Mouse (Mus musculus) midbrain, embryonic 14.5 days (tissue): Measurements from ENCODE around the gene Islr. TPM values are rescaled to one million over a fixed set of nuclear protein-coding genes. Genes with fewer than 3 reads are reported as not detected.

Experiments used
- ATAC-seq: fragments of 200-750 bp; cut with Nextera tagmentation; 2 replicates; pipeline ENCODE4 v1.8.0; 2017; ENCODE audit warnings: moderate number of reproducible peaks, moderate library complexity; ENCODE audit not compliant: low FRiP score, low TSS enrichment
- DNase-seq: peaks from one replicate; pipeline ENCODE4 v3.0.0-alpha.2; 2015
- H3K27ac ChIP-seq: fragments of 300-500 bp; sonication (generic); replicated peaks from 2 replicates; pipeline ENCODE4 v1.5.1; 2014; ENCODE audit warnings: mild to moderate bottlenecking, low read depth, low read length, moderate library complexity
- H3K27me3 ChIP-seq: fragments of 300-500 bp; sonication (generic); 2 replicates; pipeline ENCODE4 v1.6.1; 2014; ENCODE audit warnings: low read length, control low read depth, mixed read lengths; ENCODE audit not compliant: control insufficient read depth, insufficient read depth
- H3K36me3 ChIP-seq: fragments of 300-500 bp; sonication (generic); 2 replicates; pipeline ENCODE4 v1.6.1; 2014; ENCODE audit warnings: low read length, control low read depth; ENCODE audit not compliant: control insufficient read depth, insufficient read depth
- H3K4me1 ChIP-seq: fragments of 300-500 bp; sonication (generic); 2 replicates; pipeline ENCODE4 v1.6.1; 2014; ENCODE audit warnings: mild to moderate bottlenecking, antibody characterized with exemption, low read length, control low read depth; ENCODE audit not compliant: control insufficient read depth, insufficient read depth
- H3K4me2 ChIP-seq: fragments of 300-500 bp; sonication (generic); 2 replicates; pipeline ENCODE4 v1.6.1; 2014; ENCODE audit warnings: mild to moderate bottlenecking, low read length, moderate library complexity
- H3K4me3 ChIP-seq: fragments of 300-500 bp; sonication (generic); replicated peaks from 2 replicates; pipeline ENCODE4 v1.5.1; 2014; ENCODE audit warnings: low read depth, low read length
- H3K9ac ChIP-seq: fragments of 300-500 bp; sonication (generic); replicated peaks from 2 replicates; pipeline ENCODE4 v1.6.1; 2014; ENCODE audit warnings: mild to moderate bottlenecking, low read length, moderate library complexity
- H3K9me3 ChIP-seq: fragments of 300-500 bp; sonication (generic); 2 replicates; pipeline ENCODE4 v1.6.1; 2016; ENCODE audit warnings: low read length, control low read depth, mixed read lengths; ENCODE audit not compliant: control insufficient read depth
- WGBS: fragments of 180-500 bp; shearing (Covaris S2); extraction: QIAGEN DNeasy Blood & Tissue Kit; methylation state at CpG from one replicate; pipeline ENCODE4 v1.1.7; 2014; 5-methylcytosine and 5-hydroxymethylcytosine counted together
- polyA plus RNA-seq: library from polyadenylated mRNA; unstranded; fragments of >200 nt; fragmentation: Nextera tagmentation; extraction: Ambion mirVana; gene quantifications from 2 replicates; pipeline ENCODE4 v1.2.1, GENCODE M21; 2014

The Islr gene
- polyA plus RNA-seq, 1 experiment from 2014 or later = 16.6 TPM

DNA sequence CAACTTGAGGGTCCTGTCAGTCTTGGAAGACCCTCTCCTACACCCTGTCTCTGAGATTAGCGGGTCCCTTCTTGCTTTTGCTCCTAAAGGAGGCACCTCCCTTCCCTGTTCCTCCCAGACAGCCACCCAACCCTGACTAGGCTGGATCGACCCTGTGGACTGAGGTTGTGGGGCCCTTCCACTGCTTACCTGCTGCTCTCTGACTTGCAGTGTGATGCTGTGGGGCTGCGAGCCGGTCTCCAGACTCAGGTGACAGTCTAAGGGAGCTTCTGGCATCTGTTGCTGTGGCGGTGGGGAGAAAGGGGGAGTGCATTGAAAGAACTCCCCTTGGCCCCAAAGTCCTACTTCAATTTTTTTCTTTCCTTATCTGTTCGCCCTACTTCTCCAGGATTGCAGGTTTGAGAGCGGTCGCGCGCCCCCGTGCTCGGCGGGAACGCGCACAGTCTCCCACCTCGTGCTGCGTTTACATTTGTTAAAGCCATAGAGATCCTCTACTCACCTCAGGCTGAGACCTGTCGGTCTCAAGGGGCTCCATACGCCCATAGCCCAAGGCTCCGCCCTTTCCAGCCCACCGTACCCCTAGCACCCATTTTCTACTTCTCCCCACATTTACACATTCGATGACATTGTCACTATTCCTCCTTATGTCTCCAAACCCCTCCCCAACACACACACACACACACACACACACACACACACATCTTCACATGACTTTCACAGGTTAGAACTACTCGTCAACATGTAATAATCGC lies 2.8 kb downstream of the Islr start:
- DNase-seq (peak; percentile 61), ATAC-seq (no peak)
- Histone ChIP-seq H3K36me3 (no peaks in the 10 kb centered on the region), H3K9ac (peak overlapping the region; percentile 48), H3K4me3 (peak overlapping the region; percentile 41), H3K4me2 (peak overlapping the region; percentile 63), H3K4me1 (peaks cover 28% of the 10 kb centered on the region), H3K27me3 (peaks cover 71% of the 10 kb centered on the region), H3K9me3 (no peaks in the 10 kb centered on the region), H3K27ac (peak overlapping the region; percentile 90)
- 3% methylated on average over 24 of the region's 24 CpGs for WGBS

DNA sequence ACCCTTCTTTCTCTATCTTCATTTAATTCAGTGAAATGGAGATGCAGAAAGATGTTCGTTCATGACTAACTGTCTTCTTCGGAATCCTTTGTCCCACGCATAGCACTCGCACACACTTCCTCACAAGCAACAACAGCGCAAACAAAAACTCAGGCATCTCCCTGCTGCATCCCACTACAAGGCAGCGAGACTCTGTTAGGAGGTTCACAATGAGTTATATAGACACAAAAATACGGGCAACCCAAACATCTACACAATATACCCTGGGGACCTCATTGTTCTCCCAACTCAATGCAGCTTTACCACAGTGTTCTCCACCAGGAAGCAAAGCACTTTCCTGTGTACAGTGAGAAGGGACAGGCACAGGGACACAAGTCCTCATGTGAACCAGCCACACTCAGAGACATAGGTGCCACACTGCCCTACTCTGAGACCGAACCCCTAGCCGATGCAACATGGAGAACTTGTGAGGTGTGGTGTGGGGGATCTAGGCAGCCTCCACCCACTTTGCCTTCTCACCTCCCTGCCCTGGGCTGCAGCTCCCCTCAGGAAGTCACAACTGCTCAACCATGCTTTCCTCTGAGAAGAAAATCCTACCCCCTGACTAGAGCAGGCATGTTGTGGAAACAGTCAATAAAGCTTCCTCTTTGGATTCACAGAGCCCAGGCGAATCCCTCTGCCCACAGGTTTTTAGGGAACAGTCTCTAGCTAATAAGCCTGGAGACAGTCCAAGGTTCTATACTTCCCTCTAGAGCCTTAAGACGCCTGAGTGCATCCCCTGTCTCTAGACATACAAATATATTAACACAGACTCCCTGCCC lies 3.6 kb downstream of the Islr start:
- peak; percentile 45 for DNase-seq
- WGBS = 6% methylated on average over 11 of the region's 11 CpGs
- peak overlapping the region; percentile 48 for H3K9ac ChIP-seq
- H3K27me3 ChIP-seq = peaks cover 79% of the 10 kb centered on the region
- H3K4me1 ChIP-seq = peaks cover 31% of the 10 kb centered on the region
- peak overlapping the region; percentile 41 for H3K4me3 ChIP-seq
- no peak for ATAC-seq
- peak overlapping the region; percentile 90 for H3K27ac ChIP-seq
- no peaks in the 10 kb centered on the region for H3K9me3 ChIP-seq
- peak overlapping the region; percentile 63 for H3K4me2 ChIP-seq
- no peaks in the 10 kb centered on the region for H3K36me3 ChIP-seq

DNA sequence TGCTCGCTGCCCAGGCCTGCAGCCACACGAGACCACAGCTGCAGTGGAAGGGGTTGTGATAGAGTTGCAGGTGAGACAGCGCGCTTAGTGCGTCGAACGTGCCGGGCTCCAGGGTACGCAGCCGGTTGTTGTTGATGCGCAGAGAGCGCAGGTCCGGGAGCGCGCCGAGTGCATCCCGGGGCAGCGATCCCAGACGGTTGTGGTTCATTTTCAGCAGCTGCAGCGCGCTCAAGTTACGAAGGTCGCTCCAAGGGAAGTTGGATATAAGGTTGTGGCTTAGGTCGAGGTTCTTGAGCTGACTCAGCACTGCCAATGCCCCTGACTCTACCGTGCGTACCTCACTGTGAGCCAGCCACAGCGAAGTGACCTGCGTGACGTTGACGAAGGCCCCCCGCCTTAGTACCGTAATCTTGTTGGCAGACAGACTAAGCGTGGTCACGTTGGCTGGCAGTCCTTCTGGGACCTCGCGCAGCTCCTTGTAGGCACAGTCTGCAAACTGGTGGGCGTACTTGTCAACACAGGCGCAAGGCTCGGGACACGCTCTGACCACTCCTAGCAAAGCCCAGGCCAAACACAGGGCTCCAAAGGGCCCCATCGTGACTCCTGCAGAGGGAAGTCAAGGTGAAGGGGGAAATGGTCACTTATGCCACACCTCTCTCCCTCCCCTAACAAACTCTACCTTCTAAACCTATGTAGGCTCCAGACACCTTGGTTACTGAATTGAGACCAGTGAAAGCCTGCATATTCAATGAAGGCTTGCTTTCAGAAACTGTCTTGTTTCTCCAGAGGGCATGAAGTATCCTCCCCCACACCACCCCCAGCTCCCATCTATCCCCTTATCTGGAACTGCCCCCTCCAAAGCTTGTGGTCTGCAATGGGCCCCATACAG lies 4.5 kb downstream of the Islr start:
- peak overlapping the region; percentile 63 for H3K4me2 ChIP-seq
- H3K4me1 ChIP-seq = peaks cover 31% of the 10 kb centered on the region
- H3K9me3 ChIP-seq = no peaks in the 10 kb centered on the region
- peak overlapping the region; percentile 48 for H3K9ac ChIP-seq
- peak overlapping the region; percentile 41 for H3K4me3 ChIP-seq
- ATAC-seq = no peak
- no peaks in the 10 kb centered on the region for H3K36me3 ChIP-seq
- peak overlapping the region; percentile 90 for H3K27ac ChIP-seq
- H3K27me3 ChIP-seq = peaks cover 79% of the 10 kb centered on the region
- WGBS = under 1% methylated on average over 41 of the region's 41 CpGs
- peak; percentile 59 for DNase-seq

DNA sequence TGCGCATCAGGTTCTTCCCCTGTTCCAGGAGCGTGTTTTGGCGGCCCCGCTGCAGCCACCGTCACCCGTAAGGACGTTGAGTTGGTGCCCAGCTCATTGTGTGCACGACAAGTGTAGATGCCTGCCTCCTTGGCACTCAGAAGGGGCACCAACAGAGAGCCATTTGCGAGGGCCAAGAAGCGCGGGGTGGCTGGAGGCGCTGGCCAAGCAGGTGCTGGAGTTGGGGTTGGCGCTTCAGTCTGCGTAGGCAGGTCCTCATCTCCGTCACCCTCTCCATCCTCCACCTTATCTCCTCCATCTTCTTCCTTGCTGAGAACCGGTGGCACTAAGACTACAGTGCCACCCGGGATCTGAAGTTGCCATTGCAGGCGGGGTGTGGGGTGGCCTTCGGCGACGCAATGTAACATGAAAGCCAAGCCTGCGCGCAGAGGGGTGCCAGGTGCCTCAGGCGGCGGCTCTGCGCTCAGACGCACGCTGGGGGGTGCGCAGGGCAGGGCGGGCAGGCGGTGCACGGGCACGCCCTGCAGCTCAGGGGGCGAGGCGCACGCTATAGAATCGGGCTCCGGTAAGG lies 5.2 kb downstream of the Islr start:
- 1% methylated on average over 38 of the region's 38 CpGs for WGBS
- Histone ChIP-seq H3K9ac (peak overlapping the region; percentile 48), H3K9me3 (no peaks in the 10 kb centered on the region), H3K36me3 (no peaks in the 10 kb centered on the region), H3K4me3 (peak overlapping the region; percentile 41), H3K4me2 (peak overlapping the region; percentile 63), H3K4me1 (peaks cover 31% of the 10 kb centered on the region), H3K27ac (peak overlapping the region; percentile 90), H3K27me3 (peaks cover 77% of the 10 kb centered on the region)
- peak; percentile 56 for DNase-seq
- ATAC-seq = no peak

DNA sequence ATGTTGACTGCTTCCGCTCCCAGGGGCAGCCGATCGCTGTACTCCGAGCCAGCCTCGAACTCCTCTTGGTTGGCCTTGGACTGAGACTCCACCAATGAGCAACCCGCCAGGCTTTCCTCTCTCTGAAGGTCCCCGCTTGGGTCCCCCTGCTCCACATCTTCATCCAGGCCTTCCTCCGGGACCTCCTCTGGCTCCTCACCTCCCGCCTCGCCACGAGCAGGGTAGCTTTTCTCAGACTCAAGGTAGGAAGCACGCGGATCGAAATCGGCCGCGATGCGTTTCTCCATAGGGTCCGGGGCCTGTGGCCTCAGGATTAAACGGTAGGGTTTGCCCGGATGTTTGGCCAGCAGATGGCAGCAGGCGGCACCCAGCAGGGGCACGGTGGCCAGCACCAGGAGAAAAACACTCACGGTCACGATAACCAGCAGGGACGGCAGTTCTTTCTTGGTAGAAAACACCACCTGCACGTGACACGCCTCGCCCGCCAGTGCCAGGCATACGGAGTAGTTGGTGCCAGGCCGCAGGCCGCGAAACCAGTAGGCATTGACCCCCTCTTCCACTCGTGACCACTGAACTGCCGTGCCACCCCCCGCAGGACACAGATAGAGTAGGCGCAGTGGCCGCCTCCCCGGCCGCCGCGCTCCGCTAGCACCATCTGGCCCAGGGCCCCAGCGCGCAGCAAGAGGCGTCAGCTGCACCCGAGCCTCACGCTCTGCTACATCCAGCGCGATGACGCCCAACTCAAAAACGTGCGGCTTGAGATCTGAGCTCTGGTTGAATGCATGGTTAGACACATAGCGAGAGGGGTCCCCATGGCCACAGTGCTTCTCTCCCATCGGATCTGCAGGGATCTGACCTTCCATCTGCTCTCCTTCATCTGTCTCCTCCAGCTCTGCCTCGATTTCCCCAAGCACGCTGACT lies 6.1 kb downstream of the Islr start:
- Histone ChIP-seq H3K27me3 (peaks cover 71% of the 10 kb centered on the region), H3K4me3 (peak overlapping the region; percentile 41), H3K27ac (peak overlapping the region; percentile 90), H3K36me3 (no peaks in the 10 kb centered on the region), H3K4me2 (peak overlapping the region; percentile 63), H3K9ac (peak overlapping the region; percentile 48), H3K4me1 (peaks cover 31% of the 10 kb centered on the region), H3K9me3 (no peaks in the 10 kb centered on the region)
- 1% methylated on average over 58 of the region's 58 CpGs for WGBS
- no peak for ATAC-seq
- peak; percentile 79 for DNase-seq

DNA sequence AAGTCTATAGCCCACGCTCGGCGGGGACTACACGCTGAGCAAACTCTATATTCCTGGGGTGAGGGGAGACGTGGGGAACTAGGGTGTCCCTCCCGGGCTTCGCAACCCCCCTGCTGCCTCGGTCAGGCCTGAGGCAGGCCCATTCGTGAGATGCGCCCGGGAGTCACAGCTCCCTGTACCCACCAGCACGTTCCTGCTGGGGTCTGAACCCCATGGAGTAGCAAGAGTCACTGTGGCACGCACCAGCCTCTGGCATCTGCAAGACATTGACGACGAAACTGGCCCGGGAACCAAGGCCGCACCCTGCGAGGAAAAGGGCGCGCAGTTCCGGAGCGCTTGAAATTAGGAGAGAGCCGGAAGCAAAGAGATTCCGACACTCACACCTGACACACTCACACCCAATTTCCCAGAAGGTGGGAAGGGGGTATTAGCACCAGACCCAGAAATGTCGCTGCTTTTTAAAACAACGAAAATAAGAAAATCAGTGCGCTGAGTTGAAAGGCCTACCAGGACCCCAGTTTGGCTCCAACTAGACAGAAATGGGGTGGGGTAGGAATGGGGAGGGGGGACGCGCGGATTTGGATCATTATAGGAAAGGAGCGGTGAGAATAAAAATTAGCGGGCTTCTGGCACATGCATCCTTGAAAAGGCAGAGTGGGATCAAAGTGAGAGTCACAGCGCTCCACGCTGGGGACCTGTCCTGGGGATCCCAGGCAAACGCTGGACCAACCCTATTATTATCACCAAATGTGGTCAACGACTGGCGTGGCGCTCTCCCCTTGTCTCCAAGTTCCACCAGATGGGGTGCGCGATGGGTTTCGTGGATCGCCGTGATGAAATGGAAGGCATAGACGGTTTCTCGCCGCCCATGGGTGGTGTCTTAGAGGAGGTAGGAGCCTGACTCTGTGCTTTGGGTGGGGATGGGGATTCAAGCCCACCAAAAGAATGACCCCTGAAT lies 7.2 kb downstream of the Islr start:
- WGBS = 2% methylated on average over 46 of the region's 46 CpGs
- Histone ChIP-seq H3K36me3 (no peaks in the 10 kb centered on the region), H3K4me3 (peak overlapping the region; percentile 41), H3K9ac (peak overlapping the region; percentile 48), H3K9me3 (no peaks in the 10 kb centered on the region), H3K4me2 (peak overlapping the region; percentile 63), H3K4me1 (peaks cover 22% of the 10 kb centered on the region), H3K27ac (peak overlapping the region; percentile 90), H3K27me3 (peaks cover 62% of the 10 kb centered on the region)
- DNase-seq (peak; percentile 54), ATAC-seq (no peak)

DNA sequence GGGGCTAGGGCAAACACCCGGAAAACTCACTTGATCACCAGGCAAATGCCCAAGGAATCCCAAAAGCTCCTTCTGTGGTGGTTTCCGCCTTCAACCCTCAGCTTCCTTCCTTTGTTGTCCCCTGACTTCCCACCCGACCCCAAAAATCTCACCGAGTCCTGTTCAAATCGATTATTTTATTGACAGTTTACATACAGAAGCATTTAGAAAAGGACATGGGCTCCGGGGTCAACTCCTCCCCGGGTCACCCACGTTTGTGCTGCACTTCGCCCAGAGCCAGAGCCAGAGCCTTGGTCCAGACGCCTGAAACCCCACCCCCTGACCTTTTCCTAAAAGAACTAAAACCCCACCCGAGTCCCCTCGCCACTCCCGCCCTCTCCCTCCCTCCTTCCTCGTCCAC lies 8.0 kb downstream of the Islr start:
- peaks cover 19% of the 10 kb centered on the region for H3K4me1 ChIP-seq
- no peak for ATAC-seq
- H3K27ac ChIP-seq = peak overlapping the region; percentile 90
- peak overlapping the region; percentile 48 for H3K9ac ChIP-seq
- WGBS = 3% methylated on average over 14 of the region's 14 CpGs
- H3K36me3 ChIP-seq = no peaks in the 10 kb centered on the region
- DNase-seq = no peak
- peak overlapping the region; percentile 41 for H3K4me3 ChIP-seq
- peak overlapping the region; percentile 63 for H3K4me2 ChIP-seq
- peaks cover 56% of the 10 kb centered on the region for H3K27me3 ChIP-seq
- no peaks in the 10 kb centered on the region for H3K9me3 ChIP-seq
